Mouse (Mus musculus) layer of hippocampus, adult 6 months (tissue): Measurements from ENCODE around the gene Cd163l1. TPM values are rescaled to one million over a fixed set of nuclear protein-coding genes. Genes with fewer than 3 reads are reported as not detected.

Experiments used
- long read RNA-seq, 2 experiments: library from polyadenylated mRNA; unstranded; transcript quantifications; one replicate each; pipeline ENCODE4 v2.0.0; 2019 to 2020
- polyA plus RNA-seq: library from polyadenylated mRNA; unstranded; fragments of <200 nt; fragmentation: Nextera tagmentation; gene quantifications from 2 replicates; pipeline ENCODE4 v1.2.3, GENCODE M21; 2021

The Cd163l1 gene
- 0.06 and 0.10 TPM in 2 replicates for polyA plus RNA-seq
- long read RNA-seq, experiment 1, partial matches to known transcripts, result 0 of 1 reads
- long read RNA-seq, experiment 1, other reads (novel, unspliced or antisense), result 1 of 1 reads
- long read RNA-seq, experiment 2, result 0 reads

GRCm38 (mm10) chr7:140217967-140218366 lies at the start of gene Cd163l1:
Cd163l1 (plus strand) TSS chr7:140218267.

GRCm38 (mm10) chr7:140172936-140173335 lies 45.1 kb upstream of the Cd163l1 start, which contains the start of gene Olfr523:
Olfr523 (plus strand) TSS chr7:140173217.

GRCm38 (mm10) chr7:140205864-140206263 lies 12.2 kb upstream of the Cd163l1 start, which contains the start of gene Olfr524:
Olfr524 (minus strand) TSS chr7:140205964.

GRCm38 (mm10) chr7:140247216-140247615 lies 29.1 kb downstream of the Cd163l1 start, which contains the start of gene 5830411N06Rik:
5830411N06Rik (plus strand) TSS chr7:140247284.

Other genes with a start within 250 kb of the Cd163l1 start
- 1.6 TPM in 2 replicates for gene 6430531B16Rik, start 239.5 kb upstream of the Cd163l1 start, polyA plus RNA-seq
- 0.29 and 0.54 TPM in 2 replicates for gene Adam8, start 225.7 kb upstream of the Cd163l1 start, polyA plus RNA-seq
- gene Zfp511, start 181.9 kb upstream of the Cd163l1 start, polyA plus RNA-seq, result 40.0 and 45.8 TPM in 2 replicates
- gene Tubgcp2, start 181.6 kb upstream of the Cd163l1 start, polyA plus RNA-seq, result 31.6 and 34.4 TPM in 2 replicates
- not detected in 2 replicates for gene Msx3, start 169.2 kb upstream of the Cd163l1 start, polyA plus RNA-seq
- gene Caly, start 135.7 kb upstream of the Cd163l1 start, polyA plus RNA-seq, result 701 and 786 TPM in 2 replicates
- gene Prap1, start 124.9 kb upstream of the Cd163l1 start, polyA plus RNA-seq, result not detected in 2 replicates
- gene Fuom, start 115.8 kb upstream of the Cd163l1 start, polyA plus RNA-seq, result 107 and 108 TPM in 2 replicates
- gene Paox, start 102.5 kb upstream of the Cd163l1 start, polyA plus RNA-seq, result 3.4 and 4.2 TPM in 2 replicates
- gene Echs1, start 101.8 kb upstream of the Cd163l1 start, polyA plus RNA-seq, result 139 and 145 TPM in 2 replicates
- 46.4 and 48.4 TPM in 2 replicates for gene Mtg1, start 80.7 kb upstream of the Cd163l1 start, polyA plus RNA-seq
- gene Sprn, start 63.4 kb upstream of the Cd163l1 start, polyA plus RNA-seq, result 66.3 and 73.0 TPM in 2 replicates
- gene Olfr522, start 53.5 kb upstream of the Cd163l1 start, polyA plus RNA-seq, result not detected in 2 replicates
- not detected in 2 replicates for gene Olfr523, start 45.0 kb upstream of the Cd163l1 start, polyA plus RNA-seq
- not detected in 2 replicates for gene Olfr524, start 12.3 kb upstream of the Cd163l1 start, polyA plus RNA-seq
- 0.09 TPM in 1 of 2 replicates, not detected in the other for gene 5830411N06Rik, start 29.0 kb downstream of the Cd163l1 start, polyA plus RNA-seq
- not detected in 2 replicates for gene Olfr525, start 102.6 kb downstream of the Cd163l1 start, polyA plus RNA-seq
- gene Olfr527, start 115.8 kb downstream of the Cd163l1 start, polyA plus RNA-seq, result not detected in 2 replicates
- not detected in 2 replicates for gene Olfr60, start 143.4 kb downstream of the Cd163l1 start, polyA plus RNA-seq
- not detected in 2 replicates for gene Olfr530, start 158.1 kb downstream of the Cd163l1 start, polyA plus RNA-seq
- gene Olfr531, start 184.7 kb downstream of the Cd163l1 start, polyA plus RNA-seq, result not detected in 2 replicates
- gene Olfr532, start 203.4 kb downstream of the Cd163l1 start, polyA plus RNA-seq, result not detected in 2 replicates
- not detected in 2 replicates for gene Olfr533, start 245.1 kb downstream of the Cd163l1 start, polyA plus RNA-seq